In the genomic region with DNA sequence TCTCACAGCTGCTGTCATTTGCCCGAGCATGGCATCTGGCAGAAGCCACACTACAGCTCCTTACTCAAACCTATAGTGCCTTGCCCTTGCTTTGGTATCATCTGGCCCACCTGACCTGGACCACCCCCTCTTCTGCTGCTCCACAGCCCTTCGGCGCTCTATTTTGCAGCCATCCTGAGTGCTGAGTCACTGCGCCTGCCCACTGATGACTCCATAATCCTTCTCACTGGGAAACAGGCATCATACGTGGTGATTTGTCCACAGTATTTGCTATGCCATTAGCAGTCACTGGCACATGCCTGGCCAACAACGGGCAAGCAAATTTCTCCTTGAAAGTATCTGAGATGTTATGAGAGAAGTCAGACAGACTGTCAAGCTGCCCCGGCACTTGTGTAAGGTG, we compare ENCODE assay signal across 14 mouse cellular contexts. TPM values are rescaled to one million over a fixed set of nuclear protein-coding genes. Genes with fewer than 3 reads are reported as not detected.
DNase-seq lines count a peak whose midpoint lies in the region; ATAC-seq lines count a peak whose summit lies in the region.
"Had no signal": no experiment of that assay in that cellular context is flagged by ENCODE, and none has a peak within 500 bp of the region (broad histone marks: within the 10 kb centered on the region; RNA-seq: fewer than 3 reads in every experiment).

No protein-coding gene starts in this region.

- H3K27ac ChIP-seq in heart, embryonic 15.5 days: peak overlapping the region; percentile 85
- peak overlapping the region; percentile 81 for H3K27ac ChIP-seq in lung, embryonic 16.5 days (ENCODE audit: low read length)
- H3K27ac ChIP-seq: embryonic facial prominence, embryonic 13.5 days; forebrain, embryonic 12.5 days had no signal

- intact Hi-C loops in heart, postnatal 36 days (cut with DNase I): loop anchor here (5.0 to 10.0 kb wide), 4 partner anchors 33 to 1415 kb away; no protein-coding TSS in a partner anchor

- no peak for ATAC-seq in heart, embryonic 15.5 days (replicated peaks; ENCODE audit: insufficient number of reproducible peaks, insufficient read depth, low FRiP score, low read depth)
- no peak for ATAC-seq in lung, embryonic 16.5 days (ENCODE audit: low read depth)

- H3K27me3 ChIP-seq in heart, embryonic 15.5 days: no peaks in the 10 kb centered on the region
- no peaks in the 10 kb centered on the region for H3K27me3 ChIP-seq in lung, embryonic 16.5 days (ENCODE audit: control insufficient read depth, insufficient read depth, low read depth, low read length)
- H3K27me3 ChIP-seq: CH12.LX; forebrain, embryonic 12.5 days; Patski had no signal

- WGBS in heart, embryonic 15.5 days: 64% methylated on average over 7 of the region's 7 CpGs
- 54% methylated on average over 7 of the region's 7 CpGs for WGBS in lung, embryonic 16.5 days

- no peaks in the 10 kb centered on the region for H3K36me3 ChIP-seq in heart, embryonic 15.5 days
- H3K36me3 ChIP-seq in lung, embryonic 16.5 days (ENCODE audit: control insufficient read depth, insufficient read depth, low read length): no peaks in the 10 kb centered on the region
- H3K36me3 ChIP-seq: embryonic facial prominence, embryonic 13.5 days had no signal

- peaks cover 41% of the 10 kb centered on the region for H3K4me1 ChIP-seq in heart, embryonic 15.5 days (replicated peaks)
- H3K4me1 ChIP-seq in lung, embryonic 16.5 days (replicated peaks; ENCODE audit: control insufficient read depth, insufficient read depth, low read length): peaks cover 14% of the 10 kb centered on the region
- H3K4me1 ChIP-seq: forebrain, embryonic 12.5 days had no signal

- H3K9me3 ChIP-seq in heart, embryonic 15.5 days (replicated peaks): no peaks in the 10 kb centered on the region
- H3K9me3 ChIP-seq in lung, embryonic 16.5 days (ENCODE audit: control insufficient read depth, low read length): no peaks in the 10 kb centered on the region
- H3K9me3 ChIP-seq: embryonic facial prominence, embryonic 13.5 days; forebrain, embryonic 12.5 days had no signal

- no peak overlapping the region for H3K9ac ChIP-seq in heart, embryonic 15.5 days
- H3K9ac ChIP-seq in lung, embryonic 16.5 days (ENCODE audit: low read length): no peak overlapping the region; the same call in 1 of the 2 replicates
- H3K9ac ChIP-seq: forebrain, embryonic 12.5 days had no signal

- no peak for DNase-seq in heart, postnatal 36 days
- peak; percentile 14 to 48 for DNase-seq in spleen, postnatal 10 days (ENCODE audit: low spot score in 2 of 2)
- DNase-seq in spleen, adult 12 weeks (ENCODE audit: low spot score): no peak
- peak; percentile 23 for DNase-seq in urinary bladder, postnatal 25 days (ENCODE audit: low spot score)
- no peak for DNase-seq in Muller cell, postnatal 12 days (ENCODE audit: inconsistent ontology term)
- DNase-seq: cerebellum, adult 9-11 months; right cerebral cortex, adult 18-20 months had no signal

- H3K4me2 ChIP-seq in heart, embryonic 15.5 days: no peak overlapping the region; the same call in 1 of the 2 replicates
- no peak overlapping the region for H3K4me2 ChIP-seq in lung, embryonic 16.5 days (ENCODE audit: low read depth, low read length)
- H3K4me2 ChIP-seq: embryonic facial prominence, embryonic 13.5 days; forebrain, embryonic 12.5 days had no signal

- H3K4me3 ChIP-seq in heart, embryonic 15.5 days: no peak overlapping the region
- H3K4me3 ChIP-seq in lung, embryonic 16.5 days (ENCODE audit: low read length): no peak overlapping the region
- H3K4me3 ChIP-seq: embryonic facial prominence, embryonic 13.5 days; forebrain, embryonic 12.5 days had no signal

RNA-seq across cellular contexts. Expression of a gene that starts 0.6 kb away (rescaled TPM):
- polyA plus RNA-seq in heart, embryonic 15.5 days (2015; fragmentation: Nextera tagmentation; extraction: Ambion mirVana): 45.9 and 54.2 TPM in 2 replicates
- 10 to 100 TPM; 60.4 to 63.7 TPM for total RNA-seq in heart, postnatal 36 days (2021)
- polyA plus RNA-seq in lung, embryonic 16.5 days (2015; fragmentation: Nextera tagmentation; extraction: Ambion mirVana): 45.0 and 61.1 TPM in 2 replicates
- total RNA-seq: neutrophil, adult 5-6 weeks had no signal

RNA-seq across cellular contexts. Expression of a gene that starts 21.0 kb away (rescaled TPM):
- 74.8 and 81.6 TPM in 2 replicates for polyA plus RNA-seq in heart, embryonic 15.5 days (2015; fragmentation: Nextera tagmentation; extraction: Ambion mirVana)
- total RNA-seq in heart, postnatal 36 days (2021): 10 to 100 TPM; 18.2 to 19.3 TPM
- 146 and 148 TPM in 2 replicates for polyA plus RNA-seq in lung, embryonic 16.5 days (2015; fragmentation: Nextera tagmentation; extraction: Ambion mirVana)

RNA-seq across cellular contexts. Expression of a gene that starts 23.9 kb away (rescaled TPM):
- polyA plus RNA-seq in heart, embryonic 15.5 days (2015; fragmentation: Nextera tagmentation; extraction: Ambion mirVana): 6.5 and 7.3 TPM in 2 replicates
- total RNA-seq in heart, postnatal 36 days (2021): 1 to 10 TPM; 6.5 to 8.0 TPM
- 6.8 and 7.2 TPM in 2 replicates for polyA plus RNA-seq in lung, embryonic 16.5 days (2015; fragmentation: Nextera tagmentation; extraction: Ambion mirVana)

Comparison
In these comparisons a context has a peak if more than half of its experiments do, and no peak if none do; other contexts are left out.
1. DNase-seq: peak in spleen, postnatal 10 days (2 of 2) and urinary bladder, postnatal 25 days (single experiment); none in heart, postnatal 36 days (0 of 2), spleen, adult 12 weeks (single experiment) and Muller cell, postnatal 12 days (single experiment).